Mouse (Mus musculus): ENCODE results near the gene Gm6525. TPM values are rescaled to one million over a fixed set of nuclear protein-coding genes. Genes with fewer than 3 reads are reported as not detected.

The Gm6525 gene
- polyA plus RNA-seq, 1 experiment from 2014 or later: 3.1 TPM

- H3K27ac ChIP-seq (replicated peaks; ENCODE audit: low read depth, low read length): no peak overlapping the region
- H3K27me3 ChIP-seq (ENCODE audit: control insufficient read depth, insufficient read depth, low read length): no peaks in the 10 kb centered on the region
- ATAC-seq (ENCODE audit: low FRiP score, low TSS enrichment): no peak
- no peak overlapping the region for H3K4me2 ChIP-seq (ENCODE audit: low read length)
- DNase-seq: no peak
- H3K36me3 ChIP-seq (ENCODE audit: control insufficient read depth, insufficient read depth, low read length): peaks cover 38% of the 10 kb centered on the region
- no peak overlapping the region for H3K9ac ChIP-seq (replicated peaks; ENCODE audit: low read length)
- peaks cover 29% of the 10 kb centered on the region for H3K4me1 ChIP-seq (ENCODE audit: control insufficient read depth, insufficient read depth, low read length)
- no peak overlapping the region for H3K4me3 ChIP-seq (replicated peaks; ENCODE audit: low read depth, low read length)
- H3K9me3 ChIP-seq (ENCODE audit: control insufficient read depth, low read length): no peaks in the 10 kb centered on the region
- 89% methylated on average over 7 of the region's 7 CpGs for WGBS
Measured at GRCm38 (mm10) chr3:84211340-84211875, 37.5 kb downstream of the Gm6525 start.

DNA sequence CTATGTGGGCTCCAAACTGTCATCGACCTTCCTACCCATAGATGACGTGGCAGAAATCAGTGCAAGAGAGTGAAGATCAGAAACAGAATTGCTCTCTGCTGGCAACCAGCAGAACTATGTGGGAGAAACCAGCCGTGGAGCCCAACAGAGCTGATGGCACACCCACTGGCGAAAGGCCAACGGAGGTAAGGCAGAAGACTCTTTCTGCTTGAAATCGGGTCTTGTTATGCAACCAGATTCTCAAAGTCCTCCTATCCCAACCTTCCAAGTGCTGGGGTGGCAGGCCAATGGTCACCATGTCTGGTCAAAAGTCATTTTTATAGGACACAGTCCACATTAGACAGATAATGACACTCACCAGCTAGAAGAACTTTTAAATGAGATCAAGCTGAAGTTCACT lies 40.6 kb downstream of the Gm6525 start:
- peak overlapping the region; percentile 77; the same call in 1 of the 2 replicates for H3K4me2 ChIP-seq (ENCODE audit: low read length)
- H3K9me3 ChIP-seq (ENCODE audit: control insufficient read depth, low read length): no peaks in the 10 kb centered on the region
- no peak overlapping the region for H3K4me3 ChIP-seq (replicated peaks; ENCODE audit: low read depth, low read length)
- no peak for DNase-seq
- no peak overlapping the region for H3K9ac ChIP-seq (replicated peaks; ENCODE audit: low read length)
- H3K27me3 ChIP-seq (ENCODE audit: control insufficient read depth, insufficient read depth, low read length): no peaks in the 10 kb centered on the region
- 86% methylated on average over 6 of the region's 6 CpGs for WGBS
- peaks cover 55% of the 10 kb centered on the region for H3K4me1 ChIP-seq (ENCODE audit: control insufficient read depth, insufficient read depth, low read length)
- peaks cover 8% of the 10 kb centered on the region for H3K36me3 ChIP-seq (ENCODE audit: control insufficient read depth, insufficient read depth, low read length)
- no peak overlapping the region for H3K27ac ChIP-seq (replicated peaks; ENCODE audit: low read depth, low read length)
- ATAC-seq (ENCODE audit: low FRiP score, low TSS enrichment): no peak

GRCm38 (mm10) chr3:84215253-84215652 lies 41.3 kb downstream of the Gm6525 start:
- Histone ChIP-seq H3K27ac (replicated peaks; ENCODE audit: low read depth, low read length) (peak overlapping the region; percentile 39; the same call in 1 of the 2 replicates), H3K4me2 (ENCODE audit: low read length) (peak overlapping the region; percentile 77), H3K36me3 (ENCODE audit: control insufficient read depth, insufficient read depth, low read length) (0 out of 2 replicates have a peak, but pooled peaks cover under 1% of the 10 kb centered on the region), H3K4me1 (ENCODE audit: control insufficient read depth, insufficient read depth, low read length) (peaks cover 54% of the 10 kb centered on the region), H3K9ac (replicated peaks; ENCODE audit: low read length) (no peak overlapping the region; the same call in 1 of the 2 replicates), H3K9me3 (ENCODE audit: control insufficient read depth, low read length) (no peaks in the 10 kb centered on the region), H3K27me3 (ENCODE audit: control insufficient read depth, insufficient read depth, low read length) (no peaks in the 10 kb centered on the region), H3K4me3 (replicated peaks; ENCODE audit: low read depth, low read length) (no peak overlapping the region; the same call in 1 of the 2 replicates)
- WGBS: 34% methylated on average over 9 of the region's 9 CpGs
- DNase-seq (peak; percentile 68), ATAC-seq (ENCODE audit: low FRiP score, low TSS enrichment) (peak; percentile 22; the same call in 1 of the 2 replicates)

GRCm38 (mm10) chr3:84215743-84216360 lies 41.9 kb downstream of the Gm6525 start:
- ATAC-seq (ENCODE audit: low FRiP score, low TSS enrichment) (no peak), DNase-seq (no peak)
- peak overlapping the region; percentile 77 for H3K4me2 ChIP-seq (ENCODE audit: low read length)
- 0 out of 2 replicates have a peak overlapping the region, but pooled peaks have one; percentile 14 for H3K9ac ChIP-seq (replicated peaks; ENCODE audit: low read length)
- H3K4me3 ChIP-seq (replicated peaks; ENCODE audit: low read depth, low read length): no peak overlapping the region; the same call in 1 of the 2 replicates
- H3K27me3 ChIP-seq (ENCODE audit: control insufficient read depth, insufficient read depth, low read length): no peaks in the 10 kb centered on the region
- no peaks in the 10 kb centered on the region for H3K36me3 ChIP-seq (ENCODE audit: control insufficient read depth, insufficient read depth, low read length)
- H3K9me3 ChIP-seq (ENCODE audit: control insufficient read depth, low read length): no peaks in the 10 kb centered on the region
- peak overlapping the region; percentile 39; the same call in 1 of the 2 replicates for H3K27ac ChIP-seq (replicated peaks; ENCODE audit: low read depth, low read length)
- H3K4me1 ChIP-seq (ENCODE audit: control insufficient read depth, insufficient read depth, low read length): peaks cover 52% of the 10 kb centered on the region
- 77% methylated on average over 15 of the region's 15 CpGs for WGBS

DNA sequence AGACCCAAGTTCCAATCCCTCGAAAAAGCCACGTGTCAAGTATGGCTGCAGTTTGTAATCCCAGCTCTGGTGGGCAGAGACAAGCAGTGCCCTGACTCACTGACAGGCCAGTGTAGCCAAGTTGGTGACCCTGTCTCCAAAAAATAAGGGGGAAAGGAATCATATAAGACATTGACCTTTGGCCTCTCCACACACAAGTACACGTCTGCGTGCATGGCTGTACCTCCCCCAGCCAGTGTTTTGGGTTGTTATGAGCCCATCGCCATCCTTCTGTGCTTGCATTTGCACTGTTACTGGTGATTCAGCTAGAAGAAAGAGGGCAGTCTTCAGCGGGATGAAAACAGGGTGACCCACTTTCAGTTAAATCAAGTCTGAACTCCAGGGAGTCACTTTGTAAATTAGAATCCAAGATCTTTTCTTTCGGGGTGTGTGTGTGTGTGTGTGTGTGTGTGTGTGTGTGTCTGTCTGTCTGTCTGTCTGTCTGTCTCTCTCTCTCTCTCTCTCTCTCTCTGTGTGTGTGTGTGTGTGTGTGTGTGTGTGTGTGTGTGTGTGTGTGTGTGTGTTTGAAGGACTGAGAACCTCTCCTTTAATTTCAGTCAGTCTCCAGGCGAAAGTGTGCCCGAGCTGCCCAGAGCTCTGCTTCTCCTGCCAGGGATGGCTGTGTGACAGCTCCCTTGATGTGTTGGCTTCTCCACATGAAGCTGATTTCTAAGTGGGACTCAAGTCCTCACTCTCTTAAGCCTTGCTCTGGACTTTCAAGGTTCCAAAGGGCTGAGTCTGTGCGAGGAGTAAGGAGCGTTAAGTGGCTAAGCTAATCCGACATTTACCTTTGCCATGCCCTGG lies 43.4 kb downstream of the Gm6525 start:
- H3K9ac ChIP-seq (replicated peaks; ENCODE audit: low read length): peak overlapping the region; percentile 17; the same call in 1 of the 2 replicates
- peaks cover 62% of the 10 kb centered on the region for H3K4me1 ChIP-seq (ENCODE audit: control insufficient read depth, insufficient read depth, low read length)
- 41% methylated on average over 12 of the region's 12 CpGs for WGBS
- peak overlapping the region; percentile 27; the same call in 1 of the 2 replicates for H3K27ac ChIP-seq (replicated peaks; ENCODE audit: low read depth, low read length)
- H3K9me3 ChIP-seq (ENCODE audit: control insufficient read depth, low read length): no peaks in the 10 kb centered on the region
- H3K27me3 ChIP-seq (ENCODE audit: control insufficient read depth, insufficient read depth, low read length): no peaks in the 10 kb centered on the region
- peak overlapping the region; percentile 77 for H3K4me2 ChIP-seq (ENCODE audit: low read length)
- H3K4me3 ChIP-seq (replicated peaks; ENCODE audit: low read depth, low read length): peak overlapping the region; percentile 44
- H3K36me3 ChIP-seq (ENCODE audit: control insufficient read depth, insufficient read depth, low read length): no peaks in the 10 kb centered on the region
- DNase-seq (no peak), ATAC-seq (ENCODE audit: low FRiP score, low TSS enrichment) (no peak)

DNA sequence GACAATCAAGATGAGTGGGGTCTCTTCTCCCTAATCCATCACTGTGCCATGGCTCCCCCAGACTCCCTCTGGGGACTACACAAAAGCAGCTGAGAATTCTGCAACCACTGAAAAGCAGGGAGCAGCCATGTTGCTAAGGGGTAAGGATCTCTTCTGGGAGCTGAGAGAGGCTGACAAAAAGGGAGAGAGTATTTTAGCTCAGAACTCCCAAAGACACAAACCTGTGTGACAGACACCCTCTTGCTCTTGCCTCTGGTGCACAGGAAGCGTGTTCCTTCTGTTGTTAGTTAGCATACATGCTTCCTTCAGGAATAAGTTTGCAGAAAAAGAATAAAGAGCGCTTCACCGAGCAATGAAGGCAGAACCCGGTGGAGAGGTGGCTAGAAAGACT lies 44.1 kb downstream of the Gm6525 start:
- H3K4me3 ChIP-seq (replicated peaks; ENCODE audit: low read depth, low read length): peak overlapping the region; percentile 44
- no peaks in the 10 kb centered on the region for H3K36me3 ChIP-seq (ENCODE audit: control insufficient read depth, insufficient read depth, low read length)
- peak overlapping the region; percentile 77 for H3K4me2 ChIP-seq (ENCODE audit: low read length)
- peaks cover 62% of the 10 kb centered on the region for H3K4me1 ChIP-seq (ENCODE audit: control insufficient read depth, insufficient read depth, low read length)
- no peaks in the 10 kb centered on the region for H3K9me3 ChIP-seq (ENCODE audit: control insufficient read depth, low read length)
- no peaks in the 10 kb centered on the region for H3K27me3 ChIP-seq (ENCODE audit: control insufficient read depth, insufficient read depth, low read length)
- H3K9ac ChIP-seq (replicated peaks; ENCODE audit: low read length): peak overlapping the region; percentile 17; the same call in 1 of the 2 replicates
- ATAC-seq (ENCODE audit: low FRiP score, low TSS enrichment) (no peak), DNase-seq (no peak)
- H3K27ac ChIP-seq (replicated peaks; ENCODE audit: low read depth, low read length): peak overlapping the region; percentile 27; the same call in 1 of the 2 replicates
- 25% methylated on average over 4 of the region's 4 CpGs for WGBS

DNA sequence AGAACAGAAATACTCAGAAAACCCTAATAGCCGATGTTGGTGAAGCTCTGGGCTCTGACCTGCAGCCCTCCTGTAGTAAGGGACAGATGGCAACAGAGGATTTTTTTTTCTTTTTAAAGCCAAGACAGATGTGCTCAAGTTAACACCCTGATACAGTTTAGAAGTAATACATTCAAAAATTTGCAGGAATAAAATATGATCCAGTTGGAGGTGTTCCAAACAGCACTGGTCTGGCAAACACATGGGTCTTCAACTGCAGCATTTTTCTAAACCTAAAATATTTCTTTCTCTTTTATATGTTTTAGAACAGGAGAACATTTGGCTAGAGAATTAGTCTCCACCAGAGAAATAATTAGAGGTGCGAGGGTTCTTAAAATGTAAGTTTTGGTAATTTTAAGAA lies 44.6 kb downstream of the Gm6525 start:
- ATAC-seq (ENCODE audit: low FRiP score, low TSS enrichment) (no peak), DNase-seq (no peak)
- Histone ChIP-seq H3K9ac (replicated peaks; ENCODE audit: low read length) (peak overlapping the region; percentile 64; the same call in 1 of the 2 replicates), H3K27ac (replicated peaks; ENCODE audit: low read depth, low read length) (peak overlapping the region; percentile 27; the same call in 1 of the 2 replicates), H3K27me3 (ENCODE audit: control insufficient read depth, insufficient read depth, low read length) (no peaks in the 10 kb centered on the region), H3K4me1 (ENCODE audit: control insufficient read depth, insufficient read depth, low read length) (peaks cover 62% of the 10 kb centered on the region), H3K36me3 (ENCODE audit: control insufficient read depth, insufficient read depth, low read length) (no peaks in the 10 kb centered on the region), H3K9me3 (ENCODE audit: control insufficient read depth, low read length) (no peaks in the 10 kb centered on the region), H3K4me3 (replicated peaks; ENCODE audit: low read depth, low read length) (peak overlapping the region; percentile 44), H3K4me2 (ENCODE audit: low read length) (peak overlapping the region; percentile 77)
- WGBS: 41% methylated on average over 2 of the region's 2 CpGs

DNA sequence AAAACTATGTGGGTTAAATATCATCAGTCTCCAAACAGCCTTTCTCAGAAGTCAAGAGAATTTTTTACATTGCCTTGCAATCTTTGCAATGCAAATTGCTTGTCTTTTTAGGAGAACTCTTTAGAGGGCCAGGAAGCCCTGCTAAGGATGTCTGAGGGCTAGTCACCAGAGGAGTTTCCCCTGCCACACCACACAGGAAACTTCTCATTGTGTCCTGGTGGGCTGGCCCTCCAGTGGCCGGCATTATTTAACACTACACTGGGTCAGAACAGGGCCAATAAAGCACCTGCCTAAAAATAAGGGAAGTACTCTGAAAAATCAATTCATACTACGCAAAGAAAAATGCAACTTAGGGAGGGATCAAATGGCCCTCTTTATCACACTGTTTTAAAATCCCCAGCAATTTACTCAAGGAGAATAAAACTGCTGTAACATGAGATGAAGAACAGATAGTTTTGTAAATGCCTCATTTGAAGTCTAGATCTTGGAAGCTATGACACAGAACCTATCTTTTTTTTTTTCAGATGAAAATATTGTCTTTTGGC lies 45.3 kb downstream of the Gm6525 start:
- DNase-seq (peak; percentile 50), ATAC-seq (ENCODE audit: low FRiP score, low TSS enrichment) (no peak)
- H3K4me2 ChIP-seq (ENCODE audit: low read length): peak overlapping the region; percentile 77
- H3K4me1 ChIP-seq (ENCODE audit: control insufficient read depth, insufficient read depth, low read length): peaks cover 61% of the 10 kb centered on the region
- peak overlapping the region; percentile 92 for H3K27ac ChIP-seq (replicated peaks; ENCODE audit: low read depth, low read length)
- WGBS: 4% methylated on average over 2 of the region's 2 CpGs
- peak overlapping the region; percentile 44 for H3K4me3 ChIP-seq (replicated peaks; ENCODE audit: low read depth, low read length)
- no peaks in the 10 kb centered on the region for H3K27me3 ChIP-seq (ENCODE audit: control insufficient read depth, insufficient read depth, low read length)
- no peaks in the 10 kb centered on the region for H3K9me3 ChIP-seq (ENCODE audit: control insufficient read depth, low read length)
- peak overlapping the region; percentile 64 for H3K9ac ChIP-seq (replicated peaks; ENCODE audit: low read length)
- no peaks in the 10 kb centered on the region for H3K36me3 ChIP-seq (ENCODE audit: control insufficient read depth, insufficient read depth, low read length)
